Mouse (Mus musculus): ENCODE data around the gene Gdap2. TPM values are rescaled to one million over a fixed set of nuclear protein-coding genes. Genes with fewer than 3 reads are reported as not detected.

Gene Gdap2
- polyA plus RNA-seq (2014; fragmentation: Illumina TruSeq; extraction: RNeasy Lipid Tissue Mini Kit (QIAGEN cat#74804); ENCODE audit: low read depth, low replicate concordance): 45.2 TPM

GRCm38 (mm10) chr3:100162315-100163105, at the start of gene Gdap2, which contains the start of gene Wdr3:
Gene Gdap2, plus strand, starts transcription at chr3:100162381.
Gene Wdr3, minus strand, starts transcription at chr3:100162407.

Other genes with a start within 250 kb of the Gdap2 start
- gene Wdr3, start within 50 bp of the Gdap2 start, polyA plus RNA-seq (2014; fragmentation: Illumina TruSeq; extraction: RNeasy Lipid Tissue Mini Kit (QIAGEN cat#74804); ENCODE audit: low read depth, low replicate concordance): 9.4 TPM

Data from liver, adult 10 weeks (tissue).